Mouse (Mus musculus): ENCODE measurements around the gene Golt1a. TPM values are rescaled to one million over a fixed set of nuclear protein-coding genes. Genes with fewer than 3 reads are reported as not detected.

Golt1a gene
- total and polyA plus RNA-seq, 3 experiments: not detected

DNA sequence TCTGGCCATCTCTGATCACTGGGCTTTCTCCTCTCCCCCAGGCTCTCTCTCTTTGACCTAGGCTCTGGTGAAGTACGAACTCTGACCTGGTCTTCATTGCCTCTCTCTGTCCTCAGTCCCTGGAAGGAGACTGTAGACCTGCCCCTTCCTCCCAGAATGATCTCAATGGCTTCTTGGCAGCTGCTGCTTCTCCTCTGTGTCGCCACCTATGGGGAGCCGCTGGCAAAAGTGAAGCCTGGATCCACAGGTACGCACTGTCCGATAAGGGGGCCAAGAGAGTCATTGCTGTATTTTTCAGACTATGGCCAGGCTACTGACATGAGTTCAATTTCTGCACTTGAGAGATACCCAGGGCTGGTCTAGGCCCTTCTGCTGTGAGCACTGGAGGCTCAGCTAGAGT is 17.5 kb downstream of the Golt1a start:
- TF ChIP-seq POLR2A (IDR thresholded peaks at IDR 0.05; ENCODE audit: control insufficient read depth in 1 of 2, insufficient read depth in 1 of 2, low read depth in 1 of 2, low read length in 2 of 2, poor library complexity in 1 of 2) (no peak), MXI1 (IDR thresholded peaks at IDR 0.05; ENCODE audit: low read depth, low read length) (no peak), TBP (IDR thresholded peaks at IDR 0.05; ENCODE audit: low read depth, low read length) (no peak), MYB (IDR thresholded peaks at IDR 0.05; ENCODE audit: low read depth, low read length) (no peak), ZC3H11A (IDR thresholded peaks at IDR 0.05; ENCODE audit: low read depth, low read length) (no peak), MAZ (IDR thresholded peaks at IDR 0.05; ENCODE audit: low read depth, low read length) (no peak), NRF1 (IDR thresholded peaks at IDR 0.05; ENCODE audit: insufficient read depth, low read depth, low read length, poor library complexity, severe bottlenecking) (no peak), E2F4 (IDR thresholded peaks at IDR 0.05; ENCODE audit: borderline replicate concordance, low read depth, low read length) (no peak), MAX (IDR thresholded peaks at IDR 0.05; ENCODE audit: low read length) (no peak), ELF1 (IDR thresholded peaks at IDR 0.05; ENCODE audit: low read depth, low read length) (no peak), MAFK (IDR thresholded peaks at IDR 0.05; ENCODE audit: borderline replicate concordance, low read depth, low read length) (no peak), POLR2AphosphoS5 (IDR thresholded peaks at IDR 0.05; ENCODE audit: borderline replicate concordance, low read depth, low read length) (no peak), UBTF (IDR thresholded peaks at IDR 0.05; ENCODE audit: borderline replicate concordance, insufficient read depth, low read depth, low read length) (no peak), GATA1 (IDR thresholded peaks at IDR 0.05; ENCODE audit: low read depth, low read length) (no peak), CHD2 (IDR thresholded peaks at IDR 0.05; ENCODE audit: low read length) (no peak)
- H3K9ac ChIP-seq (ENCODE audit: control insufficient read depth, low read depth, low read length, poor library complexity, severe bottlenecking): no peak overlapping the region
- H3K79me2 ChIP-seq (ENCODE audit: control insufficient read depth, insufficient read depth, low read length, poor library complexity): no peaks in the 10 kb centered on the region
- H3K9me3 ChIP-seq (replicated peaks; ENCODE audit: insufficient read depth, low read length): no peaks in the 10 kb centered on the region
- peaks cover 2 to 8% of the 10 kb centered on the region in 2 experiments; a peak in 3 of 4 replicates for H3K27me3 ChIP-seq (ENCODE audit: control insufficient read depth in 1 of 2, insufficient read depth in 2 of 2, low read length in 2 of 2)
- H3K4me3 ChIP-seq (ENCODE audit: control insufficient read depth in 1 of 2, insufficient read depth in 1 of 2, low read depth in 2 of 2, low read length in 2 of 2): no peak overlapping the region
- H3K36me3 ChIP-seq (ENCODE audit: control insufficient read depth in 1 of 2, insufficient read depth in 2 of 2, low read length in 2 of 2): no peaks in the 10 kb centered on the region
- no peak overlapping the region for H3K27ac ChIP-seq (ENCODE audit: control insufficient read depth, low read depth, low read length)
- no peak for DNase-seq (ENCODE audit: low read depth, low spot score)
- no peaks in the 10 kb centered on the region for H3K4me1 ChIP-seq (ENCODE audit: control insufficient read depth in 1 of 2, insufficient read depth in 2 of 2, low read length in 2 of 2)

DNA sequence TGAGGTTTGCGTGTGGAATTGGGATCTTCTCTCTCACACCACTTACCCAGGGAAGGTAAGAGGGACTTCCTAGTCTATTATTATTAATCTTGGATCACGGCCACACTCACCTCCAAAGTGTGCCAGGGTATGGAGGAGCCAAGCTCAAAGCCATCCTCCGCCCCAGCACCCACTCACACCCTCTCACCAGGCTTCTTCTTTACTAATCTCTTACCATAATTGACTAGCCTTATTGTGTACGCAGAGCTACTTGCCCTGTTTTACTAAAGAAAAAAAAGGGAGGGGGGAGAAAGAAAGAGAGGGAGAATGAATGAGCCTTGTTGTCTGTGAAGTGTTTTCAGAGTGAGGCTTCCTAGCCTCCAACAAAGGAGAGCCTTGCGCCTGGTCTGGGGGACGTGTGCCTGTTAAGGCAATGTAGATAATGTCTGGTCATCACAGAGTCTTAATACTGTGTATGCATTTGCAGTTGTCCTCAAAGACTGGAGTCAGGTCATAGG is 18.7 kb downstream of the Golt1a start:
- H3K4me3 ChIP-seq (ENCODE audit: control insufficient read depth in 1 of 2, insufficient read depth in 1 of 2, low read depth in 2 of 2, low read length in 2 of 2): no peak overlapping the region
- H3K27me3 ChIP-seq (ENCODE audit: control insufficient read depth in 1 of 2, insufficient read depth in 2 of 2, low read length in 2 of 2): peaks cover 2 to 6% of the 10 kb centered on the region in 2 experiments; a peak in 3 of 4 replicates
- no peak overlapping the region for H3K27ac ChIP-seq (ENCODE audit: control insufficient read depth, low read depth, low read length)
- DNase-seq (ENCODE audit: low read depth, low spot score): no peak
- no peaks in the 10 kb centered on the region for H3K36me3 ChIP-seq (ENCODE audit: control insufficient read depth in 1 of 2, insufficient read depth in 2 of 2, low read length in 2 of 2)
- H3K9me3 ChIP-seq (replicated peaks; ENCODE audit: insufficient read depth, low read length): no peaks in the 10 kb centered on the region
- H3K9ac ChIP-seq (ENCODE audit: control insufficient read depth, low read depth, low read length, poor library complexity, severe bottlenecking): no peak overlapping the region
- no peaks in the 10 kb centered on the region for H3K79me2 ChIP-seq (ENCODE audit: control insufficient read depth, insufficient read depth, low read length, poor library complexity)
- no peak for TF ChIP-seq CTCF (IDR thresholded peaks at IDR 0.05 in 2 of 3, conservative IDR thresholded peaks at IDR 0.05 in 1 of 3; ENCODE audit: control insufficient read depth in 1 of 3, insufficient read depth in 1 of 3, low read depth in 2 of 3, low read length in 3 of 3, poor library complexity in 1 of 3, severe bottlenecking in 1 of 3)
- no peak for TF ChIP-seq KAT2A (conservative IDR thresholded peaks at IDR 0.05; ENCODE audit: low read depth, low read length)
- TF ChIP-seq GABPA (IDR thresholded peaks at IDR 0.05; ENCODE audit: low read depth, low read length): no peak
- TF ChIP-seq NRF1 (IDR thresholded peaks at IDR 0.05; ENCODE audit: insufficient read depth, low read depth, low read length, poor library complexity, severe bottlenecking): no peak
- no peak for TF ChIP-seq RCOR1 (IDR thresholded peaks at IDR 0.05; ENCODE audit: low read depth, low read length)
- TF ChIP-seq TCF12 (IDR thresholded peaks at IDR 0.05; ENCODE audit: low read depth, low read length): no peak
- no peak for TF ChIP-seq MAFK (IDR thresholded peaks at IDR 0.05; ENCODE audit: borderline replicate concordance, low read depth, low read length)
- no peak for TF ChIP-seq POLR2A (IDR thresholded peaks at IDR 0.05; ENCODE audit: control insufficient read depth in 1 of 2, insufficient read depth in 1 of 2, low read depth in 1 of 2, low read length in 2 of 2, poor library complexity in 1 of 2)
- TF ChIP-seq UBTF (IDR thresholded peaks at IDR 0.05; ENCODE audit: borderline replicate concordance, insufficient read depth, low read depth, low read length): no peak
- no peak for TF ChIP-seq GATA1 (IDR thresholded peaks at IDR 0.05; ENCODE audit: low read depth, low read length)
- no peak for TF ChIP-seq MYC (IDR thresholded peaks at IDR 0.05; ENCODE audit: low read depth, low read length)
- no peaks in the 10 kb centered on the region for H3K4me1 ChIP-seq (ENCODE audit: control insufficient read depth in 1 of 2, insufficient read depth in 2 of 2, low read length in 2 of 2)

Measured in MEL (cell line).